Mouse (Mus musculus): ENCODE measurements at regions not wholly inside any gene's neighbourhood (a gene's known extent, or its start where the extent isn't known, plus 50 kb on each side); places are given as distances from the start of the nearest gene placed in this dataset.
"Not testable (repeated sequence)": the region's sequence is repeated elsewhere in the genome, so short reads cannot be mapped to it uniquely, and the experiment has no call there.

GRCm38 (mm10) chr16:20047356-20047755 is 50.0 kb upstream of the Klhl24 start:
- no peak for DNase-seq

- DNase-seq, result not testable (repeated sequence)
Measured at GRCm38 (mm10) chr16:20035166-20035565, 52.3 kb upstream of the Klhl6 start.

GRCm38 (mm10) chr16:20032328-20033081 is 49.7 kb upstream of the Klhl6 start:
- peak; percentile 10 to 59 for DNase-seq
